In the genomic region with DNA sequence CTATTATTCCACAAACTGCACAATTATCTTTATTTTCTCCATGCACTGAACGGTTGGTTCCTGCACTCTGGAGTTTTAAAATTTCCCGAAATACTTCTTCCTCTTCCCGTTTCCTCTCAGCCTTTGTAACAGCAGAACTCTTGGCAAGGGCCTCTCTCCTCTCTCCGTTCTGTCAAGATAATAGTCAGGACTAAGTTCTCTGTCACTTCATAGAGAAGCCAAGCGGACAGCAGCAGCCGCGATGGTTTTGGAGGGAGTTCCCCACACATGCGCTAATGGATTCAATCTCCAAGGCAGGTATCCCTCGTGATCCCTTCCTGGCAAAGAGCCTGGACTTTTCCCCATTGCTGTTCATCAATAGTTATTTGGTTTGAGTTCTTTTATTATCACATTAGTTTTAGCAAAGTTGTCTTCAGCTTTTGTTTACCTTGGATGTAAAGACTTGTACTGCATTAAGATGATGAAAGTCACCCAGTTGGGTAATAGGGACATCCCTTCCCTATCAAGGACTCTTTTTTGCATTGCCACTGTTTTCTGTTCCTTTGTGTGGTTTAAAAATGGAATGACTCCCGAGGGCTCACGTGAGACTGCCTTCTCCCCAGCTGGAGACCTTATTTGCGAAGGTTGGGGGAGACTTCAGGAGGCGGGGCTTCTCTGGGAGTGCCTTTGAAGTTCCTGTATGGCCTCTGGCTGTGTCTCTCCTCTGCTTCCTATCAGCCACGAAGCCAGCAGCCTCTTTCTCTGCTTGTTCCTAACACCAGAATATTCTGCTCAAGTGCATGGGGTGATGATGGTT, we compare ENCODE assay signal across 10 mouse cellular contexts. TPM values are rescaled to one million over a fixed set of nuclear protein-coding genes. Genes with fewer than 3 reads are reported as not detected.
DNase-seq lines count a peak whose midpoint lies in the region; ATAC-seq and TF ChIP-seq lines count a peak whose summit lies in the region.
"Had no signal": no experiment of that assay in that cellular context is flagged by ENCODE, and none has a peak within 500 bp of the region (broad histone marks: within the 10 kb centered on the region; RNA-seq: fewer than 3 reads in every experiment).

No protein-coding gene starts in this region.

- H3K4me1 ChIP-seq in limb, embryonic 13.5 days = peaks cover 4% of the 10 kb centered on the region; the same call in 1 of the 2 replicates
- H3K4me1 ChIP-seq in limb, embryonic 10.5 days = peaks cover 7% of the 10 kb centered on the region
- peaks cover 4% of the 10 kb centered on the region; the same call in 1 of the 2 replicates for H3K4me1 ChIP-seq in heart, embryonic 11.5 days (ENCODE audit: control insufficient read depth, insufficient read depth, low read length)
- no peaks in the 10 kb centered on the region for H3K4me1 ChIP-seq in forebrain, postnatal 0 days (ENCODE audit: insufficient read depth)

- no peaks in the 10 kb centered on the region for H3K27me3 ChIP-seq in limb, embryonic 13.5 days
- no peaks in the 10 kb centered on the region for H3K27me3 ChIP-seq in limb, embryonic 10.5 days (ENCODE audit: low read depth, poor library complexity, severe bottlenecking)
- no peaks in the 10 kb centered on the region for H3K27me3 ChIP-seq in heart, embryonic 11.5 days (ENCODE audit: control insufficient read depth, insufficient read depth, low read length)
- H3K27me3 ChIP-seq in forebrain, postnatal 0 days (ENCODE audit: insufficient read depth, low read length) = no peaks in the 10 kb centered on the region
- H3K27me3 ChIP-seq: Patski had no signal

- TF ChIP-seq CTCF in forebrain, postnatal 0 days (IDR thresholded peaks at IDR 0.05; ENCODE audit: low read depth) = no peak

- peaks cover 5% of the 10 kb centered on the region; the same call in 1 of the 2 replicates for H3K9me3 ChIP-seq in limb, embryonic 13.5 days
- no peaks in the 10 kb centered on the region for H3K9me3 ChIP-seq in limb, embryonic 10.5 days (replicated peaks)
- peaks cover 4% of the 10 kb centered on the region; the same call in 1 of the 2 replicates for H3K9me3 ChIP-seq in heart, embryonic 11.5 days (replicated peaks; ENCODE audit: control insufficient read depth, low read length)
- H3K9me3 ChIP-seq in forebrain, postnatal 0 days (ENCODE audit: low read length) = no peaks in the 10 kb centered on the region

- no peak overlapping the region for H3K27ac ChIP-seq in limb, embryonic 13.5 days
- no peak overlapping the region for H3K27ac ChIP-seq in limb, embryonic 10.5 days
- H3K27ac ChIP-seq in heart, embryonic 11.5 days (ENCODE audit: low read depth, low read length) = no peak overlapping the region
- H3K27ac ChIP-seq in forebrain, postnatal 0 days (ENCODE audit: low read depth, low read length) = no peak overlapping the region

- ATAC-seq in limb, embryonic 13.5 days (ENCODE audit: low FRiP score, low read depth) = no peak
- ATAC-seq in heart, embryonic 11.5 days (replicated peaks; ENCODE audit: insufficient number of reproducible peaks, low FRiP score, low TSS enrichment) = no peak
- ATAC-seq in forebrain, postnatal 0 days = no peak
- ATAC-seq: Patski had no signal

- 39% methylated on average over 14 of the region's 14 CpGs for WGBS in limb, embryonic 13.5 days
- WGBS in limb, embryonic 10.5 days = 52% methylated on average over 14 of the region's 14 CpGs
- 32% methylated on average over 14 of the region's 14 CpGs for WGBS in heart, embryonic 11.5 days (ENCODE audit: insufficient replicate concordance)
- WGBS in forebrain, postnatal 0 days = 36% methylated on average over 14 of the region's 14 CpGs

- DNase-seq in limb, embryonic 10.5 days (ENCODE audit: low spot score) = no peak
- peak; percentile 12 for DNase-seq in adrenal gland, postnatal 14 days
- DNase-seq in lung, postnatal 10 days = peak; percentile 40
- DNase-seq in layer of hippocampus, postnatal 36 days = no peak
- no peak for DNase-seq in forebrain, postnatal 0 days
- DNase-seq: cerebellum, postnatal 25 days; right cerebral cortex, postnatal 14 days had no signal

- H3K36me3 ChIP-seq in limb, embryonic 13.5 days = no peaks in the 10 kb centered on the region
- H3K36me3 ChIP-seq in limb, embryonic 10.5 days = no peaks in the 10 kb centered on the region
- no peaks in the 10 kb centered on the region for H3K36me3 ChIP-seq in heart, embryonic 11.5 days (ENCODE audit: control insufficient read depth, insufficient read depth, low read length)
- H3K36me3 ChIP-seq in forebrain, postnatal 0 days (ENCODE audit: insufficient read depth) = no peaks in the 10 kb centered on the region

- no peak overlapping the region for H3K9ac ChIP-seq in limb, embryonic 13.5 days
- no peak overlapping the region for H3K9ac ChIP-seq in heart, embryonic 11.5 days (ENCODE audit: low read depth, low read length)
- H3K9ac ChIP-seq in forebrain, postnatal 0 days = no peak overlapping the region

- H3K4me3 ChIP-seq in limb, embryonic 13.5 days = no peak overlapping the region
- no peak overlapping the region for H3K4me3 ChIP-seq in limb, embryonic 10.5 days
- H3K4me3 ChIP-seq in heart, embryonic 11.5 days (ENCODE audit: low read depth, low read length) = no peak overlapping the region
- H3K4me3 ChIP-seq in forebrain, postnatal 0 days (ENCODE audit: low read depth, low read length) = no peak overlapping the region

- H3K4me2 ChIP-seq in limb, embryonic 13.5 days (replicated peaks) = peak overlapping the region; percentile 16
- H3K4me2 ChIP-seq in heart, embryonic 11.5 days = peak overlapping the region; percentile 30; the same call in 1 of the 2 replicates
- H3K4me2 ChIP-seq in forebrain, postnatal 0 days (ENCODE audit: low read depth) = no peak overlapping the region

RNA-seq across cellular contexts. Expression of gene Enpep, which starts 6.0 kb away (rescaled TPM):
- 2.3 and 2.7 TPM in 2 replicates for polyA plus RNA-seq in limb, embryonic 13.5 days (2015; fragmentation: Nextera tagmentation; extraction: Ambion mirVana)
- polyA plus RNA-seq in limb, embryonic 10.5 days (2016; fragmentation: Nextera tagmentation; extraction: Ambion mirVana) = 0.20 and 0.31 TPM in 2 replicates
- 11.5 and 13.0 TPM in 2 replicates for total RNA-seq in adrenal gland, postnatal 14 days (2021)
- 12.9 and 14.0 TPM in 2 replicates for polyA plus RNA-seq in heart, embryonic 11.5 days (2014; fragmentation: Nextera tagmentation; extraction: Ambion mirVana)
- total RNA-seq in layer of hippocampus, postnatal 36 days (2021) = 1 to 10 TPM; 1.2 to 1.7 TPM
- total RNA-seq in forebrain, postnatal 0 days (2014; rRNA removed) = 2.9 and 5.7 TPM in 2 replicates
- polyA plus RNA-seq in forebrain, postnatal 0 days (2015; fragmentation: Nextera tagmentation; extraction: Ambion mirVana) = 1.5 and 2.1 TPM in 2 replicates

Comparison
In these comparisons a context has a peak if more than half of its experiments do, and no peak if none do; other contexts are left out.
1. DNase-seq: peak in adrenal gland, postnatal 14 days (single experiment) and lung, postnatal 10 days (single experiment); none in limb, embryonic 10.5 days (single experiment), layer of hippocampus, postnatal 36 days (0 of 2) and forebrain, postnatal 0 days (single experiment).